Mouse (Mus musculus): ENCODE results near the gene Mettl17.
"Not testable (repeated sequence)": the region's sequence is repeated elsewhere in the genome, so short reads cannot be mapped to it uniquely, and the experiment has no call there.

The Mettl17 gene

DNA sequence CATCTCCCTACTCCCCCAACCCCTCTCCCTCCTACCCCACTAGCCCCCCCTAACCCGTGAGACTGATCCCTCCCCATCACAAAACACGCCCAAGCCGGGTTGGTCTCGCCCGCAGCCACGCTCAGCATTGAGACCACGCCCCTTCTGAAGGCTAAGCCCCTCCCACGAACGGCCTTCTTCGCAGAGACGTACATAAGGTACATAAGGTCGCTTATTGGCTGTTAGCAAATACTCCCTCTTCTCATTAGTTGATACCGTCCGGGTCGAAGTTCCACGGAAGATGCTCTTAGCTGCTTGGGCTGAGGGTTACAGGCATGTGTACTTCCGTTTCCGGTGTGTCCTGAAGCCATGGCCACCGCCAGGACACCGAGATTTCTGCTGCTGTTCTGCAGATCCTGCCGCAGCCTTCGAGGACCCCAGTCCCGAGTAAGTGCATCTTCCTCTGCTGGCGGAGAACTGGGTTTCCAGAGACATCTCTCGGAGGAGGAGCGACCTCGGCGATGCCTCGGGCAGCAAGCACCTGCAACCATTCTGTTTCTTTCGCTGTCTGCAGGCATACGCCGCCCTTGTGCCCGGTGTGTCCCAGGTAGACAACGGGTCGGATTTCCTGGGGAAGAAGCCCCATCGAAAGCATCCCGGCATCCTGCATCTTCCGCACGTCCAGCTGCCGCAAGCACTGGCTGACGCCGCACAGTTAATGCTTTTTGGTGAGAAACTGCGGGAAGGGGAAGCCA lies at the start of gene Mettl17:
Gene Mettl17 (plus strand): TSS at position 245 of the 734 bp plus-strand sequence.
- peak; percentile 90 for DNase-seq

GRCm38 (mm10) chr14:51838480-51838879 lies 46.2 kb upstream of the Mettl17 start:
- not testable (repeated sequence) for DNase-seq

DNA sequence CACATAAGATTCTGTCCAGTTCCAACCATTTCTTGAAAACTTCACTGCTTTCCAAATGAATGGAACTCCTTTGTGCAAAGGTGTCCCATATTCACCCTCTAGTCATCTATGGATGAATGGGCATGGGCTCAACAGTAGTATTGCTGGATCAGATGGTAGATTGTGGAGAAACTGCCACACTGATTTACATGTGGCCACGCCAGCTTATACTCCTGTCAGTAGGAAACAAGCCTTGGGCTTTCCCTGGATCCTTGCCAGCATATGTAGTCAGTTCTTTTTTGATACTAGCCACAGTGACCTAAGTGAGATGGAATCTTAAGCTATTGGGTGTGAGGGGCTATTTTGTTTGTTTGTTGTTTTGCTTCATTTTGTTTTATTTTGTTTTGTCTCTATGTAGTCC lies 42.4 kb upstream of the Mettl17 start:
- DNase-seq: no peak

GRCm38 (mm10) chr14:51842781-51843180 lies 41.9 kb upstream of the Mettl17 start:
- no peak for DNase-seq

GRCm38 (mm10) chr14:51843882-51844281 lies 40.8 kb upstream of the Mettl17 start:
- no peak for DNase-seq

GRCm38 (mm10) chr14:51846566-51846965 lies 38.1 kb upstream of the Mettl17 start:
- no peak for DNase-seq

DNA sequence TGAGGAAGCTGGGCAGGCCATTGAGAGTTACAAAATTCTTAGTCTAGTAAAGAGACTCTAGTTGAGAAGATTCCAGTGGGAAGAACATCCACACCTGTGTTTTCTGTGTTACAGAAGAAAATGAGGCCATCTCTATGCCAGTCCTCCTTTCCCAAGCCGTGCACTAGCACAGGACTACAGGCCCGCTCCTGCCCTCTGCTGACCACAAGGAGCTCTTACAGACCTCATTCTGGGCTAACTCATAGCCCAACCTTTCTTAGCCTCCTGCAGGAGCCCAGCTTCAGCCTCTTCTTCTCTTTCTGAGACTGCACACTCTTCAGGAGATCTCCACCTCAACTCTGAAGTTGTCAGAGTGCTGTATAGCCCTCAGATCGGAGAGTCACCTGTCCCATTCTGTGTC lies 33.6 kb upstream of the Mettl17 start:
- DNase-seq: not testable (repeated sequence)

DNA sequence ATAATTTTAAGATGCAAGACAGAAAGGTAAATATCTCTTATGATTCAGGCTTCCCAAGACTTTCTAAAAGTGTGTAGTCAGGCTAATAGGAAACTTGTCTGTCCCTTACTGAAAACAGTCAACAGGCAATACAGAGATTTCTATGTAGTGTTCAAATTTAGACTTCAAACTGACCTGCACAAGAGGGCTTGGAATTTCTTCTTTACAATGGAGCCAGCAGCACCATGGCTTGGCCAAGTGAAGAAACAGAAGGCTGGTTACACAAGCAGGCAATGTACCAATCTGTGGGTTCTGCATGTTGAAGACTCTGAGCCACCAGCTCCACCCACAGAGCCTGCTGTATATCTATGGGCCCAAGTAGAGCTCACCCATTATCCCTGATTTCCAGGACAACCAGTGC lies 31.2 kb upstream of the Mettl17 start, which contains the start of gene Ear6:
Gene Ear6 (plus strand): TSS at position 301 of the 400 bp plus-strand sequence.
- DNase-seq: no peak

- not testable (repeated sequence) for DNase-seq
Measured at GRCm38 (mm10) chr14:51855280-51855679, 29.4 kb upstream of the Mettl17 start.

DNA sequence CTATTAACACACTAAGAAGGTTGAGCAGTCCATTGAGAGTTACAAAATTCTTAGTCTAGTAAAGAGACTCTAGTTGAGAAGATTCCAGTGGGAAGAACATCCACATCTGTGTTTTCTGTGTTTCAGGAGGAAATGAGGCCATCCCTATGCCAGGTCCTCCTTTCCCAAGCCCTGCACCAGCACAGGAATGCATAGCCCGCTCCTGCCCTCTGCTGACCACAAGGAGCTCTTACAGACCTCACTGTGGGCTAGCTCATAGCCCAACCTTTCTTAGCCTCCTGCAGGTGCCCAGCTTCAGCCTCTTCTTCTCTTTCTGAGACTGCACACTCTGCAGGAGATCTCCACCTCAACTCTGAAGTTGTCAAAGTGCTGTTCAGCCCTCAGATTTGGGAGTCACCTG lies 21.0 kb upstream of the Mettl17 start:
- DNase-seq: not testable (repeated sequence)

DNA sequence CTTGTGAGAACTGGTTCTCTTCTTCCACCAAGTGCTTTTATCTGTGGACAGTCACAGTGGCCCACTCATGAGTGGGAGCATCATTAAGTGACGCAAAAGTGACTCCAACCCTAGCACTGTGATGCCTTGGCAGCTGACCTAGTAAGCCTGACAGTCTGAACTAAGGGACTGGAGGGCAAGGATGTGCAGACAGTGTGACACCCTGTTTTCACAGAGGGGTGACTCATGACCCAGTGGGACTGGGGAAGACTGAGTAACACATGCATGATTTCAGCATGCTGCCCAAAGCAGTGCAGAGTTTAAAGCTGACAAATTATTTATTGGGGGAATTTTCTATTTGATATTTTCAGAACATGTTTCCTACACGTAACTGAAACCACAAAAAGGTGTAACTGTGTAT lies 13.9 kb upstream of the Mettl17 start:
- DNase-seq: no peak

DNA sequence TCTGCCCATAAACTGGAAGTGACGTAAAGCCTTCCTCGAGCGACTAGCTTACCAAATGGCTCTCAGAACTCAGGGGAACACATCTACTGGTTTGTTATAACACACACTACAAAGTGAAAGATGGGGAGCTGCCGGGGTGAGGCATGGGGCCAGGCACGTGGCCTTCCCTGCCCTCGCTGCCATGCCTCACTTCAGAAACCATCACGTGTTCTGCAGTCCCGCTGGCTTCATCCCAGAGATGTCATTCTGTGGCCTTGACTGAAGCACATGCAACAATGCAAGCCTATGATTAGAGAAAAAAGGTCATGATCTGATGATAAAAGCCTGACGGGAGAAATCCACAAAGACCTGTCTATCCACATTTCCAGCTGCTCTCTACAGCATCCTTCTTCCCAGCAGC lies 12.9 kb upstream of the Mettl17 start:
- DNase-seq: no peak

DNA sequence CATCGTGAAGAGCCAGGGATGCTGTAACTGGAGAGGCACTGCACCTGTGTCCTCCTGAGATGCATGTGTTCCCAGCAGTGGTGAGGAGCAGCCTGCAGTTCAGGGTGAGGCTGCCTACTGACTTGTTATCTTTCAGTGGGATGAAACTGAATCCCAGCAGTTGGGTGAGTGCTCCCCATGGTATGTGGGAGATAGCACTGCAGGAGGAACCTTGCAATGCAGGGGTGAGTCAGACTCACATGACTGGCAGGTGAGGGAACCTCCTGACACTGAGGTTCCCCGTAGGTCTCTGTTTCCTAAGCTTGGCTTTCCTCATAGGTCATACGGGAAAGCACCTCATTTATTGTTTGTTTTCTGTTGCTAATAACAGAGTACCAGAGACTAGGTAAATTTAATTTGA lies 7.1 kb upstream of the Mettl17 start:
- DNase-seq: no peak

GRCm38 (mm10) chr14:51883527-51884030 lies 1.1 kb upstream of the Mettl17 start:
- peak; percentile 44 for DNase-seq

DNA sequence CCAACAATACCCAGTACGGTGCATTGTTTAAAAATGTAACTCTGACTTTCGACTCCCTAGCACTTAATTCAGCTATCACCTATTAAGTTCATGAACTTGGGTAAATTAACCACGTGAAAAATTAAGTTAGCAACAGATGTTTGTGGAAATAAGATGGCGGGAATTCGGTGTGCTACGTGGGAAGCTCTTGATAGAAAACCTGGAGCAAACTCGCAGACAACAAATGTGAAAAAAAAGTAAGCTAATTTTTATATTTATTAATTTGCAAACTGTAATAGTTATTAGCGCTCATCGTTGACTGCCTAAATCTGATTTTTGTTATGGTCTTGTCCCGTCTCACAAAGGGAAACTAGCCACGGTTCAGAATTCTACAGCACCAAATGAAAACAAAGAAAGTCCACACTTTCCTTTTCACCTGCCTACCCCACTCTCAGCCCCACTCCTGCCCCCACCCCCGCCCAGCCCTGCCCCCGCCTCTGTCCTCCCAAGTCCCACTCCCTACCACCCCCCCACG lies 554 bp upstream of the Mettl17 start:
- DNase-seq: no peak

GRCm38 (mm10) chr14:51886051-51886450 lies 1.4 kb downstream of the Mettl17 start:
- DNase-seq: no peak

- DNase-seq: no peak
Measured at GRCm38 (mm10) chr14:51889833-51890232, 5.2 kb downstream of the Mettl17 start.

DNA sequence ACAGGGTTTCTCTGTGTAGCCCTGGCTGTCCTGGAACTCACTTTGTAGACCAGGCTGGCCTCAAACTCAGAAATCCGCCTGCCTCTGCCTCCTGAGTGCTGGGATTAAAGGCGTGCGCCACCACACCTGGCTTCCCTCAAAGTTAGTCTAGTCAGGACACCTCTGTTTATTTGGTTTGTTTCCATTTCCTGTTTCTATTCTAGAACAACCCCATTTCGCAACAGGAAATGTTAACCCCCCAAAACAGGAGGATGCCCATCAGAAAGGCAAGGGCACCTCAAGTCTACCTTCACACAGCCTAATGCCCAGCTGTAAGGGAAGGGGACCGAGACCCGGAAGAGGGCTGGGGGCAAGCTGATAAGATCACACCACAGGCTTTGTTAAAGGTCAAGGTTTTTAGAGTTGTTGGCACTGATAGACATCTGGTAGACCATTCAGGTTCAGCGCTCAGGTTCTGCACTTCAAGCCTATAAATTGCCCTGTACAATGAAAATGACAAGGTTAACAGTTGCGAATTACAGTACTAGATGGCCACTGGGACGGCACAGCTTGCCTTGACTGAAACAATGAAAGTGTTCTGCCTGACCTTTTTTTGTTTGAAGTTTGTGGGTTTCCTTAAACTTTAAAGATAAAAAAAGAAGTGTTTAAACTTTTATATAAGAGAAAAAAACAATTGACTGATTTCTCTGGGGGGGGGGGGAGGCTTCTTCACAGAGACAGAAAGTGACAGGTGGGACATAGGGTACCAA lies 7.7 kb downstream of the Mettl17 start, which contains the start of gene Slc39a2:
Gene Slc39a2 (plus strand): TSS at position 699 of the 749 bp plus-strand sequence.
- no peak for DNase-seq

GRCm38 (mm10) chr14:51893094-51893794 lies 8.6 kb downstream of the Mettl17 start:
- DNase-seq: no peak

- no peak for DNase-seq
Measured at GRCm38 (mm10) chr14:51893809-51894208, 9.2 kb downstream of the Mettl17 start.

GRCm38 (mm10) chr14:51895071-51895470 lies 10.4 kb downstream of the Mettl17 start:
- no peak for DNase-seq

- DNase-seq: no peak
Measured at GRCm38 (mm10) chr14:51896019-51896418, 11.4 kb downstream of the Mettl17 start.
